Mouse (Mus musculus): ENCODE data around the gene Jup. TPM values are rescaled to one million over a fixed set of nuclear protein-coding genes. Genes with fewer than 3 reads are reported as not detected.

Jup gene
- 171 and 312 TPM in 2 replicates for polyA plus RNA-seq (2012; rRNA removed; ENCODE audit: low replicate concordance)

DNA sequence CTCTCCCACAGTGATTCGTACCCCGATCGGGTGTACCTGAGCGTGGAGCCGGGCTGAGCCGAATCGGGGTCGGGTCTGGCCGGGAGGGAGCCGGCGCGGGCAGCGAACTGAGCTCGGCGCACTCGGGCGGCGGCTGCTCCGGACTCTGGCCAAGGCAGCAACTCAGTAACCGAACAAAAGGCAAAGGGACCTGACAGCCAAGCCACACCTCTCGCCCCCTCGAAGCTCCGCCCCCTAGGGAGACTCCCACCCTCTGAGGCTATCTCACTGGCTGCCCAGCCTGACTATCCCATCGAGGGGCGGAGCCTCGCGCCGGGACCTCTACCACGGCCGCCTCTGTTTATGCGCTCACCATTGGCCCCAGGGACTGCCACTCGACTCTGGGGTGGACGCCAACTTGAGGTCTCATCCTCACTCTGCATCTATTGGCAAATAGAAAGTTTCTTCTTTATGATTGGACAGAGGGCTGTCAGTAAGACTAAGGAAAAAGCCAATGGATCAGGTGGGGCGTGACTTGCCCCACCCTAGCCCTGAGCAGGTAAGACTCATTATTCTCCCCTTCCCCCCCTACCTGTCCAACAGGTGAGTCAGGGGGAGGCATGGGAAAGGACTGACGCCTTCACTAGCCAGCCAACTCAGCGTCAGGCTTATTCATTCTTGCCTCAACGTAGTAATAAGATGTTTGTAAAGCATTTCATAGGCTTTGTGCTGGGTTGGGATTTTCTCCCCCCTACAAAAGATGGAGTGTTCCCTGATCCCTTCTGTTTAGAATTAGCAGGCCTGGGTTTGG, at the start of gene Jup:
Gene Jup, minus strand, starts transcription at position 164 of the 790 bp plus-strand sequence.

DNA sequence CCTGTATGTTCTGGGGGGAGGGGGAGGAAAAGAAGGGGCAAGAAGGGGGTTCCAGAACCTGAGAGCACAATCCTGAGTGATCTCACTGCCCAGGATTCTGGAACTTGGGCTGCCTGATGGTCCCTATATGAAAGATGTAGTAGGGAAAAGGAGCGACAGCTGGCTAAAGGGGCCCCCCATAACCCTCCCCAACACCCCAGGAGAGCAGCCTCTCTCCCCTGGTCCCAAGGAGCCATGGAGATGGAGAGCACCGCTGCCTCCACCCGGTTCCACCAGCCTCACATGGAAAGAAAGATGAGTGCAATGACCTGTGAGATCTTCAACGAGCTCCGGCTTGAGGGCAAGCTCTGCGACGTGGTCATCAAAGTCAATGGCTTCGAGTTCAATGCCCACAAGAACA, 44.2 kb upstream of the Jup start, which contains the start of the genes Nt5c3b and Klhl10:
Gene Nt5c3b, minus strand, starts transcription at position 12 of the 400 bp plus-strand sequence.
Gene Klhl10, plus strand, starts transcription at position 121 of the 400 bp plus-strand sequence.

DNA sequence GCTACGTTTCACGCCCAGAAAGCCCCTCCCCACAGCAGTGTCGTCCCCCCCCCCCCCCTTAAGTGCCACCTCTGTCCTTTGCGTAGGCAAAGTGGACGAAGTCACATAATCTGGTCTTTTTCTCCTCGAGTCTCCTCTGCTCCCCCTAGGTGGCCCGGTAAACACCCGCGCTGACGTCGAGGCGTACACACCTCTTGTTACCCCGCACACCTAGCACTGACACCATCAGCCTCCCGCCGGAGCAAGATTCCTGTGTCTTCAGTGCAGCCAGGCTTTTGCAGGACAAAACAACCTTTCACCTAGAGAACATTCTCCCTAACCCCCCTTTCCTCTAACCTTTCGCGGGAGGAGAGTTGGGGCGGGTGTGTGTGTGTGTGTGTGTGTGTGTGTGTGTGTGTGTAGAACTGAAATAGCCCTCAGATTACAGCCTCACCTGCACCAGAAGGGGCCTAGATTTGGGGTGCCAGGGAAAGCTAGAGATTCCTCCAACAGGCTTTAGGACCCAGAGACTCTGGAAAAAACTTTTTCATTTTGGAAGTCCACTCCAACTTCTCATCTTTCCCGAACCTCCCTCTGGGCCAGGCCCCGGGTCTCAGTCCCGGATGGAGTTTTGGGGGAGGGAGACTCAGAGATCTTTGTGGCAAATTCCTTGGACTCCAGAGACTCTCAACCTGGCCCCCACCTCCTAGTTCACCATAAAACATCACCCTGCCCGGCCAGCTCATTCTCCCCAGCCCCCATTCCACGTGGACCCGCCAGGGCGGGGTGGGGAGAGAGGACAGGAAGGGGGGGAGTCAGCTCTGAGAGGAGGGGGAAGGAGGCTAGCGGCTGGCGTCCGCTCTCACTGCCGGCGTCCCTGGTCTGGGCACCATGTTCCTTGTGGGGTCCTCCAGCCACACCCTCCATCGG, 17.6 kb upstream of the Jup start, which contains the start of gene Fkbp10:
Gene Fkbp10, plus strand, starts transcription at position 784 of the 909 bp plus-strand sequence.

DNA sequence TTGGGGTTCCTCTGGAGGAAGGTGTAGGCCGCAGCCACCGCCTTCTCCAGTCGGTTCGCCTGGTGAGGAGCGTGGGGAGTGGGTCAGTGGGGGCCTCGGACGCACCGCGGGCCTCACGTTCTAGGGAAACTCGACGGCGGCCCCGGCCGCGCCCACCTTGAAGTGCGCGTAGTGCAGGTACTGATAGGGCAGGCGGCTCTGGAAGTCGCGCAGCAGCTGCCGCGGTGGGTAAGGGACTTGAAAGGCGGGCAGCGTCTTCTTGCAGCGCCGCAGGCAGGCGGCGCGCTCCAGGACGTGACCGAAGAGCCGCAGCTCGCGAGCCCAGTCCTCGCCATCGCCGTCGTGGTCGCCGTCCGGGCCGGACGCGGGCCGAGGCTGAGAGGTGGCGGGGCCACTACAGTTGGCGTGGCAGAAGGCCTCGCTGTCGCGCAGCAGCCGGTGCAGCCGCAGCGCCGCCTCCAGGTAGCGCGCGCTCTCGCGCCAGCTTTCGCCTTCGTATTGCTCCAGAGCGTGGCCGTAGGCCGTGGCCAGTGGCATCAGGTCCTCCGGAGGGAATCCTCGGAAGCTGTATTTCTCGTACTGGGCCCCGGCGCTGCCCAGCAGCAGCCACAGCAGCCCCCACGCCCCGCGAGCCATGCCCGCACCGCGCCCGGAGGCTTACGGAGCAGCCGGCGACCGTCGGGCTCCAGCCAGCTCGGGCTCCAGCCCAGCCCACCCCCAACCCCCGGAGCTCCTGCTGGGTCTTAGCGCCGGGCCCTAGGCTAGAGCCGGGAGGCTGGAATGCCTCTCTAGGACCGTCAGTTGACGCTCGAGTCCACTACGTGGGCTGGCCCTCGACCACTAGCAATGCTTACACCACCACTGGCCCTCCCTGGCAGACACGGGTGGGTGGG, 16.7 kb upstream of the Jup start, which contains the start of gene P3h4:
Gene P3h4, minus strand, starts transcription at position 816 of the 893 bp plus-strand sequence.

DNA sequence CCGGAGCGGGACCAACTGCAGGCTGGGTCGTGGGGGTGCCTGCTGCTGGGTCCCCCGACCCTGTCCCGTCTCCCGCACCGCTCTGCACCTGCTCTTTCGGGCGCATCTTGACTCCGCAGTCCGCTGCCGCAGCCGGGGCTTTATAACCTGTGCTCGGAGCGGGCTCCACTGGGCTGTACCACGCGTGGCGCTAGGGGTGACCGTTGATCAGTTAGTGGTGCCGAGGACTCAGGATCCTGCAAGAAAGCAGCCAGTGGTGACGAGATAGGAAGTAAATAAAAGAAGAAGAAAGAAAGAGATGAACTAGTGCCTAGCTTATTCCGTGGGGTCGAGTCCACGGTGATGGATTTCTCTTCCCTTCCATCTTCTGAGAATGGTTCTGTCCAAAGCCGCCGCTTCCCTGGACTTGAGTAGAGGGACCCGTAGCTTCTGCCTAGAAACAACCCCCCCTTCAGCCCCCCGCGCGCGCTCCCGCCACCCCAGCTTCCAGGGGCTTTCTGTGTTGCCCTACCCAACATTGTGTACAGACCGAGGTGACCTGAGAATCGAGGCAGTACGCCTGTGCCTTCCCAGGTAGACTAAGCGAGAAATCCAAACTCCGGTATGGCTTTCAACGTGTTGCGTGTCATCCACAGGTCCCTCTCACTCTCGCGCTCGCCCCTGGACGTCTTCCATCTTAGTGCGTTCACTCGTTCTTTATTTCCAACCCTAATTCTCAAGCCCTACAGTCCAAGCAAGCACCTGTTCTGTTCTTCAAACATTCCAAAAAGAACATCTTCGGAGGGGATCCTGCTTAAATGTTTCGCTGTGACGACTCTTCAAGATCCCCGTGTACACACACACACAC, 41.4 kb downstream of the Jup start, which contains the start of gene Hap1:
Gene Hap1, minus strand, starts transcription at position 157 of the 847 bp plus-strand sequence.

DNA sequence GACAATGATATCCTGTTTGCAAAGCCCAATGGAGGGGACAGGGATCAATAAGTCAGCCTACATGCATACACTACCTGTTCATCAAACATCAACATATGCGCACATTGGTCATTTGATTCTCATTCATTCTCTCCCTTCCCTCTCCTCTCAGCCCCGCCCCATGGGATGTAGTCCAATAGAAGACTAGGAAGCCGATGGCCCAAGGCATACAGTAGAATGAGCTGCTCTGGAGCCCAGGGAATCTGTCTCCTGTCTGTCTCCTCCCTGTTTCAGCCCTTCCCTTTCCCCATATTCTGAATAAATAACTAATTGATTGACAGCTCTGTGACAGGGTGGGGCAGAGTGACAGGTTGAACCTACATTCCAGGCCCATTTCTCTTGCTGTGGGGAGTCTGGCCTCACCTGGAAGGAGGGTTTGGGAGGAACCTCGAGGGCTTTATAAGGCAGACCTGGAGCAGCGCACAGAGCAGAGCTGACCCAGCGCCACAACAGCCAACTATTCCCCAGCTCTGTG, 63.6 kb downstream of the Jup start, which contains the start of gene Gast:
Gene Gast, plus strand, starts transcription at position 464 of the 514 bp plus-strand sequence.

DNA sequence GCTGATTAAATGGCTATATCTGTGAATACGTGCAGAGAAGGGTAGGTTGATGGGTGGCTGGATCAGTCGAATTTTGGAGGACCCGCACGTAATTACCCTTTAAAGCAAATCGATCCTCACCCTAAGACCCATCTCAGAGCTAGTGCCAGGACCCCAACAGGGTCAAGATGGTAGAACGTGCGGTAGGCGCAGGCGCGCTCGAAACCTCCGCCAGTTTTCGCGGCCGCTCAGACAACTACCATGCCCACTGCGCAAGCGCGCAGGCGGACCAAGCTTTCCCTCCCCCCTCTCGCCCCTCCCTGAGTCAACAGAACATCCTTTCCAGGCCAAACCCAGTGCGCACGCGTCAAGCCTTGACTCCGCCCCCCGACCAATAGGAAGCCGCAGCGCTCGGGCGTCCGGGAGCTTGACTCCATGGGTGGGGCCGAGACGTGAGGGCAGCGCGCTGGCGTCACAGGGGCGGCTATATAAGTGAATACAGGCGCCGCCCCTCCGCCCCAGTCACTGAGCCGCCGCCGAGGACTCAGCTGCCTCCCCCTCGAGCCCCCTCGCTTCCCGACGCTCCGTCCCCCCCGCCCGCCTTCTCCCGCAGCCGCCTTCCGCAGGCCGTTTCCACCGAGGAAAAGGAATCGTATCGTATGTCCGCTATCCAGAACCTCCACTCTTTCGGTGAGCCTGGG, 77.9 kb downstream of the Jup start, which contains the start of gene Eif1:
Gene Eif1, plus strand, starts transcription at position 394 of the 680 bp plus-strand sequence.

Other genes starting within 250 kb of the Jup start
- 14.2 and 271 TPM in 2 replicates for gene Krt19, start 249.1 kb downstream of the Jup start, polyA plus RNA-seq (2012; rRNA removed; ENCODE audit: low replicate concordance)
- 0.04 TPM in 1 of 2 replicates, not detected in the other for gene Krt9, start 204.5 kb downstream of the Jup start, polyA plus RNA-seq (2012; rRNA removed; ENCODE audit: low replicate concordance)
- 0.11 and 0.26 TPM in 2 replicates for gene Krt14, start 190.2 kb downstream of the Jup start, polyA plus RNA-seq (2012; rRNA removed; ENCODE audit: low replicate concordance)
- not detected in 2 replicates for gene Krt16, start 148.9 kb downstream of the Jup start, polyA plus RNA-seq (2012; rRNA removed; ENCODE audit: low replicate concordance)
- gene Krt17, start 136.7 kb downstream of the Jup start, polyA plus RNA-seq (2012; rRNA removed; ENCODE audit: low replicate concordance) = 4.0 TPM in 1 of 2 replicates, not detected in the other
- gene Krt42, start 127.9 kb downstream of the Jup start, polyA plus RNA-seq (2012; rRNA removed; ENCODE audit: low replicate concordance) = not detected in 2 replicates
- gene Eif1, start 77.9 kb downstream of the Jup start, polyA plus RNA-seq (2012; rRNA removed; ENCODE audit: low replicate concordance) = 118 and 139 TPM in 2 replicates
- gene Gast, start 63.4 kb downstream of the Jup start, polyA plus RNA-seq (2012; rRNA removed; ENCODE audit: low replicate concordance) = not detected in 2 replicates
- 0.97 and 7.3 TPM in 2 replicates for gene Hap1, start 41.6 kb downstream of the Jup start, polyA plus RNA-seq (2012; rRNA removed; ENCODE audit: low replicate concordance)
- gene P3h4, start 17.1 kb upstream of the Jup start, polyA plus RNA-seq (2012; rRNA removed; ENCODE audit: low replicate concordance) = 14.1 and 62.2 TPM in 2 replicates
- gene Fkbp10, start 17.9 kb upstream of the Jup start, polyA plus RNA-seq (2012; rRNA removed; ENCODE audit: low replicate concordance) = 32.9 and 157 TPM in 2 replicates
- gene Nt5c3b, start 44.0 kb upstream of the Jup start, polyA plus RNA-seq (2012; rRNA removed; ENCODE audit: low replicate concordance) = 30.8 and 85.2 TPM in 2 replicates
- 0.29 and 0.95 TPM in 2 replicates for gene Klhl10, start 44.2 kb upstream of the Jup start, polyA plus RNA-seq (2012; rRNA removed; ENCODE audit: low replicate concordance)
- gene Klhl11, start 75.0 kb upstream of the Jup start, polyA plus RNA-seq (2012; rRNA removed; ENCODE audit: low replicate concordance) = 3.5 and 9.2 TPM in 2 replicates
- 867 and 1,359 TPM in 2 replicates for gene Acly, start 130.2 kb upstream of the Jup start, polyA plus RNA-seq (2012; rRNA removed; ENCODE audit: low replicate concordance)
- gene Ttc25, start 147.8 kb upstream of the Jup start, polyA plus RNA-seq (2012; rRNA removed; ENCODE audit: low replicate concordance) = 1.3 and 1.5 TPM in 2 replicates
- gene Cnp, start 177.1 kb upstream of the Jup start, polyA plus RNA-seq (2012; rRNA removed; ENCODE audit: low replicate concordance) = 23.0 and 37.9 TPM in 2 replicates
- 78.7 and 99.3 TPM in 2 replicates for gene Nkiras2, start 221.5 kb upstream of the Jup start, polyA plus RNA-seq (2012; rRNA removed; ENCODE audit: low replicate concordance)
- 40.7 and 54.1 TPM in 2 replicates for gene Dnajc7, start 222.4 kb upstream of the Jup start, polyA plus RNA-seq (2012; rRNA removed; ENCODE audit: low replicate concordance)